19 mouse cellular contexts compared by ENCODE assay signal in the genomic region with DNA sequence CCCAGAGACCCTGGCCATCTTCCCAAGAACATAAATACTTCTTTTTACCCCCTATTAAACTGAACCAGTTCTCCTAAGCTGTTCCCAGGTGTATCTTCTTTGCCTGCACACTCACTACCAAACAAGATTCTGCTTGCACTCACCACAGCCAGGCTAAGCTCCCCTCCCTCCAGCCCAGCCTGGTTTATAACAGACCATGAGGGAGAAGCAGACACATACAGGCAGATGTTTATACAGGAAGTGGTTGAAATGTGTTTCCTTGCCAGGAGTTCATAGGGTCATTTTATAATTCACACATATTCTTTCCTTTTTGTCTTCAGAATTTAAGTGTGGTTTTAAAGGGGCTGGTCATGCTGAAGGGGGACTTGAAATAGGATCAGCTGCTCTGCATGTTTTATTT.
"Had no signal": no experiment of that assay in that cellular context is flagged by ENCODE, and none has a peak within 500 bp of the region (broad histone marks: within the 10 kb centered on the region; RNA-seq: fewer than 3 reads in every experiment).

No protein-coding gene starts in this region.

- DNase-seq: lung, adult 18-20 months; lung, postnatal 14 days; lung, postnatal 4 days; retina, postnatal 1 day; right cerebral cortex, adult 18-20 months; right cerebral cortex, postnatal 25 days; thymus, adult 2 months; thymus, postnatal 25 days; thymus, postnatal 4 days had no signal

- H3K4me1 ChIP-seq: lung, embryonic 15.5 days; megakaryocyte, embryonic 14.5 days; midbrain, embryonic 13.5 days; midbrain, embryonic 15.5 days; neural tube, embryonic 13.5 days; neural tube, embryonic 15.5 days; stomach, embryonic 15.5 days had no signal

- H3K9me3 ChIP-seq: lung, embryonic 15.5 days; megakaryocyte, embryonic 14.5 days; midbrain, embryonic 13.5 days; midbrain, embryonic 15.5 days; neural tube, embryonic 13.5 days; neural tube, embryonic 15.5 days; stomach, embryonic 15.5 days had no signal

- H3K4me2 ChIP-seq: lung, embryonic 15.5 days; midbrain, embryonic 11.5 days; midbrain, embryonic 13.5 days; midbrain, embryonic 15.5 days; neural tube, embryonic 13.5 days; neural tube, embryonic 15.5 days; stomach, embryonic 15.5 days had no signal

- H3K27me3 ChIP-seq: lung, embryonic 15.5 days; megakaryocyte, embryonic 14.5 days; midbrain, embryonic 13.5 days; midbrain, embryonic 15.5 days; neural tube, embryonic 13.5 days; neural tube, embryonic 15.5 days; stomach, embryonic 15.5 days had no signal

- ATAC-seq: lung, postnatal 0 days; midbrain, embryonic 13.5 days; midbrain, embryonic 15.5 days had no signal

- H3K36me3 ChIP-seq: lung, embryonic 15.5 days; midbrain, embryonic 13.5 days; midbrain, embryonic 15.5 days; neural tube, embryonic 13.5 days; neural tube, embryonic 15.5 days; stomach, embryonic 15.5 days had no signal

- H3K9ac ChIP-seq: lung, embryonic 15.5 days; midbrain, embryonic 13.5 days; midbrain, embryonic 15.5 days; neural tube, embryonic 13.5 days; neural tube, embryonic 15.5 days; stomach, embryonic 15.5 days had no signal

- H3K4me3 ChIP-seq: lung, embryonic 15.5 days; megakaryocyte, embryonic 14.5 days; midbrain, embryonic 13.5 days; midbrain, embryonic 15.5 days; neural tube, embryonic 13.5 days; neural tube, embryonic 15.5 days; stomach, embryonic 15.5 days had no signal

- H3K27ac ChIP-seq: lung, embryonic 15.5 days; midbrain, embryonic 13.5 days; midbrain, embryonic 15.5 days; neural tube, embryonic 13.5 days; neural tube, embryonic 15.5 days; stomach, embryonic 15.5 days; stomach, postnatal 0 days had no signal
